Mouse (Mus musculus): Measurements from ENCODE around the gene Ablim1.

The Ablim1 gene

DNA sequence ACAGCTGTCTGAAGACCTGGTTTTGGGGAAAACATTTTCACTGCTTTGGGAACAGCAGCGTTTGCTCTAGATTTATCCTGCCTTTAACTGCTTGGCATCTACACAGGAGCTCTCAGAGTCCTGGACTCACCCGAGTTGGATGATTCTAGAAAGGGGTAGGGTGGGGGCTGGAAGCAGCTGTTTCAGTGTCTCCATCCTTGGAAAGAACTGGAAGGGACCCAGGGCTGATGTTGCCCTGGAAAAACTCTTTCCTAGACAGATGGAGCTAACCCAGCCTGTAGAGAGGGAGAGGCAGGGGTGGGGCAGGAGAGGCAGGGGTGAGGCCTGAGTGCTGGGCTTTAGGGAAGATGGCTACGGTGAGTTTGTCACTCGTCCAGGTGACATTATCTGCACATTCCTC, 330.5 kb downstream of the Ablim1 start:
- no peak for DNase-seq (ENCODE audit: low spot score in 2 of 2)

DNA sequence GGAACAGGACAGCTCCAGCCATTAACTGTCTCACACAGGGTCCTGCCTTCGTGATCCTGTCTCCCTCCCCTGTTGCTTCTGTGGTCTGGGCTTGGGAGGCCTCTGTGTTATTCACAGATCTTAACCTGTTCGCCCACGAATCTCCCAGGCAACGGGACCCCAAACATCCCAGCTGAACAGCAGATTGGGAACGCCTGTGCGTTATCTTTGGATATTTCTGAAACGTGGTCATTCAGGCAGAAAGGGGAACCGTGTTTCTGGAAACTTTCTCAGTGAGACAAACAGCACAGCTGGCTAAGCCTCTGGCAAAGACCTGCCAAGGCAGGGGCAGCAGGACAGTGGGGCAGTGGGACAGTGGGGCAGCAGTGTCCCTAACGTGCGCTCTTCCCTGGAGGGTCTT, 331.0 kb downstream of the Ablim1 start:
- no peak for DNase-seq (ENCODE audit: low spot score in 2 of 2)
